Mouse (Mus musculus): ENCODE measurements around the gene Exoc7. TPM values are rescaled to one million over a fixed set of nuclear protein-coding genes. Genes with fewer than 3 reads are reported as not detected.

Gene Exoc7
- polyA plus RNA-seq, 2 experiments: 57.7 to 72.0 TPM

GRCm38 (mm10) chr11:116318719-116319659, 12.0 kb upstream of the Exoc7 start:
- TF ChIP-seq POLR2A (IDR thresholded peaks at IDR 0.05; ENCODE audit: borderline replicate concordance, extremely low read depth, insufficient read depth, insufficient read length): no peak

GRCm38 (mm10) chr11:116312359-116312758, 5.3 kb upstream of the Exoc7 start:
- no peak overlapping the region for H3K4me3 ChIP-seq (replicated peaks; ENCODE audit: low read length)
- peak; percentile 69 for DNase-seq (ENCODE audit: low spot score)
- peak; percentile 73; the same call in 1 of the 2 replicates for ATAC-seq (ENCODE audit: low FRiP score, low read depth)
- no peak overlapping the region for H3K9ac ChIP-seq (ENCODE audit: low read depth, low read length, severe bottlenecking)
- H3K9me3 ChIP-seq (ENCODE audit: control insufficient read depth, low read length): no peaks in the 10 kb centered on the region
- H3K36me3 ChIP-seq (ENCODE audit: control insufficient read depth, insufficient read depth, low read length): no peaks in the 10 kb centered on the region
- H3K27me3 ChIP-seq (ENCODE audit: control insufficient read depth, insufficient read depth, low read length): no peaks in the 10 kb centered on the region
- H3K4me2 ChIP-seq (replicated peaks; ENCODE audit: low read depth, low read length, severe bottlenecking): no peak overlapping the region
- 56% methylated on average over 8 of the region's 8 CpGs for WGBS
- no peak for TF ChIP-seq POLR2A (IDR thresholded peaks at IDR 0.05; ENCODE audit: borderline replicate concordance, extremely low read depth, insufficient read depth, insufficient read length)
- H3K4me1 ChIP-seq (ENCODE audit: control insufficient read depth, insufficient read depth, low read length): no peaks in the 10 kb centered on the region
- H3K27ac ChIP-seq (replicated peaks; ENCODE audit: low read depth, low read length): no peak overlapping the region

More at GRCm38 (mm10) chr11:116318719-116319659, 12.0 kb upstream of the Exoc7 start:
- ATAC-seq (ENCODE audit: low FRiP score, low read depth): peak; percentile 84
- peaks cover 3% of the 10 kb centered on the region for H3K4me1 ChIP-seq (ENCODE audit: control insufficient read depth, insufficient read depth, low read length)
- peak overlapping the region; percentile 74 for H3K9ac ChIP-seq (ENCODE audit: low read depth, low read length, severe bottlenecking)
- 3% methylated on average over 37 of the region's 41 CpGs for WGBS
- H3K36me3 ChIP-seq (ENCODE audit: control insufficient read depth, insufficient read depth, low read length): no peaks in the 10 kb centered on the region
- H3K4me3 ChIP-seq (replicated peaks; ENCODE audit: low read length): peak overlapping the region; percentile 46
- no peaks in the 10 kb centered on the region for H3K9me3 ChIP-seq (ENCODE audit: control insufficient read depth, low read length)
- H3K27me3 ChIP-seq (ENCODE audit: control insufficient read depth, insufficient read depth, low read length): no peaks in the 10 kb centered on the region
- peak; percentile 80 for DNase-seq (ENCODE audit: low spot score)
- H3K27ac ChIP-seq (replicated peaks; ENCODE audit: low read depth, low read length): no peak overlapping the region
- H3K4me2 ChIP-seq (replicated peaks; ENCODE audit: low read depth, low read length, severe bottlenecking): peak overlapping the region; percentile 99

- DNase-seq (ENCODE audit: low spot score) (peak; percentile 58), ATAC-seq (ENCODE audit: low FRiP score, low read depth) (no peak)
- Histone ChIP-seq H3K4me1 (ENCODE audit: control insufficient read depth, insufficient read depth, low read length) (0 out of 2 replicates have a peak, but pooled peaks cover 4% of the 10 kb centered on the region), H3K9me3 (ENCODE audit: control insufficient read depth, low read length) (no peaks in the 10 kb centered on the region), H3K27ac (replicated peaks; ENCODE audit: low read depth, low read length) (no peak overlapping the region), H3K4me2 (replicated peaks; ENCODE audit: low read depth, low read length, severe bottlenecking) (no peak overlapping the region), H3K4me3 (replicated peaks; ENCODE audit: low read length) (no peak overlapping the region), H3K36me3 (ENCODE audit: control insufficient read depth, insufficient read depth, low read length) (no peaks in the 10 kb centered on the region), H3K27me3 (ENCODE audit: control insufficient read depth, insufficient read depth, low read length) (no peaks in the 10 kb centered on the region), H3K9ac (ENCODE audit: low read depth, low read length, severe bottlenecking) (no peak overlapping the region)
- TF ChIP-seq POLR2A (IDR thresholded peaks at IDR 0.05; ENCODE audit: borderline replicate concordance, extremely low read depth, insufficient read depth, insufficient read length): no peak
- 32% methylated on average over 8 of the region's 8 CpGs for WGBS
Measured at GRCm38 (mm10) chr11:116311169-116311568, 4.1 kb upstream of the Exoc7 start.

- no peak for ATAC-seq (ENCODE audit: low FRiP score, low read depth)
- Histone ChIP-seq H3K4me3 (replicated peaks; ENCODE audit: low read length) (no peak overlapping the region), H3K36me3 (ENCODE audit: control insufficient read depth, insufficient read depth, low read length) (peaks cover 6% of the 10 kb centered on the region), H3K27ac (replicated peaks; ENCODE audit: low read depth, low read length) (no peak overlapping the region), H3K9ac (ENCODE audit: low read depth, low read length, severe bottlenecking) (no peak overlapping the region), H3K4me1 (ENCODE audit: control insufficient read depth, insufficient read depth, low read length) (peaks cover 10% of the 10 kb centered on the region), H3K27me3 (ENCODE audit: control insufficient read depth, insufficient read depth, low read length) (no peaks in the 10 kb centered on the region), H3K4me2 (replicated peaks; ENCODE audit: low read depth, low read length, severe bottlenecking) (no peak overlapping the region), H3K9me3 (ENCODE audit: control insufficient read depth, low read length) (no peaks in the 10 kb centered on the region)
- WGBS: 82% methylated on average over 3 of the region's 3 CpGs
- no peak for DNase-seq (ENCODE audit: low spot score)
- no peak for TF ChIP-seq POLR2A (IDR thresholded peaks at IDR 0.05; ENCODE audit: borderline replicate concordance, extremely low read depth, insufficient read depth, insufficient read length)
Measured at GRCm38 (mm10) chr11:116309601-116310000, 2.6 kb upstream of the Exoc7 start.

GRCm38 (mm10) chr11:116307762-116308531, 914 bp upstream of the Exoc7 start:
- Histone ChIP-seq H3K36me3 (ENCODE audit: control insufficient read depth, insufficient read depth, low read length) (peaks cover 21% of the 10 kb centered on the region), H3K27ac (replicated peaks; ENCODE audit: low read depth, low read length) (no peak overlapping the region), H3K4me3 (replicated peaks; ENCODE audit: low read length) (no peak overlapping the region), H3K9me3 (ENCODE audit: control insufficient read depth, low read length) (no peaks in the 10 kb centered on the region), H3K27me3 (ENCODE audit: control insufficient read depth, insufficient read depth, low read length) (no peaks in the 10 kb centered on the region), H3K4me2 (replicated peaks; ENCODE audit: low read depth, low read length, severe bottlenecking) (no peak overlapping the region), H3K9ac (ENCODE audit: low read depth, low read length, severe bottlenecking) (no peak overlapping the region), H3K4me1 (ENCODE audit: control insufficient read depth, insufficient read depth, low read length) (peaks cover 10% of the 10 kb centered on the region)
- ATAC-seq (ENCODE audit: low FRiP score, low read depth): no peak
- TF ChIP-seq POLR2A (IDR thresholded peaks at IDR 0.05; ENCODE audit: borderline replicate concordance, extremely low read depth, insufficient read depth, insufficient read length): no peak
- 88% methylated on average over 12 of the region's 12 CpGs for WGBS
- no peak for DNase-seq (ENCODE audit: low spot score)

Measured in limb, embryonic 14.5 days (tissue).